Mouse (Mus musculus) ES-Bruce4 (cell line): ENCODE measurements around the gene Kctd19. TPM values are rescaled to one million over a fixed set of nuclear protein-coding genes. Genes with fewer than 3 reads are reported as not detected.

Source experiments
- H3K27ac ChIP-seq: 2 replicates; pipeline ENCODE4 v1.5.1; 2012; ENCODE audit warnings: low read length, inconsistent platforms; ENCODE audit not compliant: insufficient read depth
- H3K27me3 ChIP-seq: 2 replicates; pipeline ENCODE4 v1.6.1; 2012; ENCODE audit warnings: mild to moderate bottlenecking, low read length, inconsistent platforms; ENCODE audit not compliant: control insufficient read depth, poor library complexity, insufficient read depth, severe bottlenecking
- H3K36me3 ChIP-seq: 2 replicates; pipeline ENCODE4 v1.6.1; 2012; ENCODE audit warnings: inconsistent platforms, mild to moderate bottlenecking, low read length, moderate library complexity; ENCODE audit not compliant: control insufficient read depth, poor library complexity, insufficient read depth, severe bottlenecking
- H3K4me1 ChIP-seq: one replicate; pipeline ENCODE4 v1.8.1; 2011; ENCODE audit warnings: low read length; ENCODE audit not compliant: control insufficient read depth, insufficient read depth
- H3K4me3 ChIP-seq: 2 replicates; pipeline ENCODE4 v1.5.1; 2011; ENCODE audit warnings: low read depth, mild to moderate bottlenecking, low read length
- H3K9ac ChIP-seq: 2 replicates; pipeline ENCODE4 v1.6.1; 2012; ENCODE audit warnings: low read depth, mild to moderate bottlenecking, inconsistent platforms; ENCODE audit not compliant: poor library complexity, severe bottlenecking
- H3K9me3 ChIP-seq: replicated peaks from 2 replicates; pipeline ENCODE4 v1.6.1; 2012; ENCODE audit warnings: mild to moderate bottlenecking, low read length, inconsistent platforms; ENCODE audit not compliant: control insufficient read depth, poor library complexity, insufficient read depth, severe bottlenecking
- CTCF ChIP-seq: IDR thresholded peaks from one replicate; pipeline ENCODE4 v1.8.1; 2011; ENCODE audit warnings: low read depth, low read length
- EP300 ChIP-seq: IDR thresholded peaks from 2 replicates; pipeline ENCODE4 v1.6.1; 2011; ENCODE audit warnings: low read depth, low read length; ENCODE audit not compliant: insufficient read depth
- POLR2A ChIP-seq: IDR thresholded peaks from one replicate; pipeline ENCODE4 v1.8.1; 2011; ENCODE audit warnings: low read length; ENCODE audit not compliant: insufficient read depth
- polyA plus RNA-seq: library from polyadenylated mRNA; stranded (reverse); fragments of >200 nt; gene quantifications from 2 replicates; pipeline ENCODE4 v1.2.4, GENCODE M21; 2011; ENCODE audit warnings: low read depth; ENCODE audit not compliant: missing spikeins, insufficient read depth, insufficient read length

Kctd19 gene
- polyA plus RNA-seq, 1 experiment: 3.7 TPM

DNA sequence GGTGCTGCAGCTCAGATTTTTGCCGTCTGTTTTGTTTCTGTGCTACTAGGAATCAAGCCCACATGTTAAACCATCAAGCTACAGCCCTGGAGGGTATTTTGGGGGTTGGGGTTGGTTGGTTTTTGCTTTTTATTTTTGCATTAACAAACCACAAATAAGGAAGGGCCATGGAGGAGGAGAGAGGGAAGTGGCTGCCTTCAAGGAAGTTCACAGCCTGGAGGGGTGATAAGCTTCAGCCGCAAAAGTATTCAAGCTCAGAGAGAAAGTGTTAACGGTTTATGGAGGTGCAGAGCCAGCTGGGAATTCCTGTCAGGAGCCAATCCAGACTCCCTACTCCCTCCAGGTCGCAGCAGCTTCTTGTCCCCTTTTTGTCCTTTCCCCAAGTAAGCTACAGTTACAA, 74.3 kb downstream of the Kctd19 start:
- Histone ChIP-seq H3K4me3 (no peak overlapping the region), H3K27me3 (no peaks in the 10 kb centered on the region), H3K36me3 (peaks cover 4% of the 10 kb centered on the region), H3K9ac (no peak overlapping the region), H3K9me3 (no peaks in the 10 kb centered on the region), H3K4me1 (peaks cover 8% of the 10 kb centered on the region), H3K27ac (no peak overlapping the region)
- TF ChIP-seq POLR2A: no peak
- TF ChIP-seq EP300: no peak
- TF ChIP-seq CTCF: no peak

DNA sequence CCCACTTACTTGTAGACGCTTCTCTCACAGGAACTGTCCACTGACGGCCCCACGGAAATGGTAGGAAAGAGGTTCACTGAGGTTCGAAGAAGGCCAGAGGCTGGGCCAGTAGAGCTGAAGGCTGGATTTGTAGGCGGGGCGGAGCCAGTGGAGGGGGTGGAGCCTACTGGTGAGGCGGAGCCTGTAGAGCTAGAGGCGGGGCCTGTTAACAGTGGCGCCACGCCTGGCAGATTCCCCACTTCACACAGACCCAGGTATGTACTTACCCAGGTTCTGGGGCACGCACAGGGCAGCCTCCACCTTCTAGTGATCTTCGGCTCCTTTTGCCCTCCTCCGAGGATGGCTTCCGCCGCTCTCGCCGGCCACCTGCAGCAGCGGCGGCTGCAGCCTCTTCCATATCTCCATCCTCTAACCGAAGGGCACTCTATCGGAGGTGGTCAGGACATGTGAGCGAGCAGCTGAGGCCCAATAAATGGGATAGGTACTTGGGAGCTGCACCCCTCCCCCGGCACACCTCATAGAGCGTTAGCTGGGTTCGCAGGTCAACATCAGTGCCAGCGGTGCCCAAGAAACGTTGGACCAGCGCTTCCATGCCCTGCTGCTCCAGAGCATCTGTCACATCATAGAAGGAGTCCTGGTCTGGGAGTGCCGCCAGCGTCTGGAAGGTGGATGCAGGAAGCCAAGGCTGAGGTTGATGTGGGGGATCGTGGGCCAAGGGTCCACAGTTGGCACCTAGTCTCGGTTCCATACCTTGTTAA, 76.8 kb downstream of the Kctd19 start:
- H3K9ac ChIP-seq: peak overlapping the region; percentile 11; the same call in 1 of the 2 replicates
- no peak overlapping the region for H3K27ac ChIP-seq
- TF ChIP-seq POLR2A (no peak), CTCF (no peak), EP300 (no peak)
- H3K4me1 ChIP-seq: peaks cover 5% of the 10 kb centered on the region
- peak overlapping the region; percentile 50 for H3K4me3 ChIP-seq
- no peaks in the 10 kb centered on the region for H3K9me3 ChIP-seq
- peaks cover 7% of the 10 kb centered on the region for H3K36me3 ChIP-seq
- no peaks in the 10 kb centered on the region for H3K27me3 ChIP-seq

Other genes with a start within 250 kb of the Kctd19 start
- gene Cbfb, start 242.8 kb downstream of the Kctd19 start, polyA plus RNA-seq: 77.5 and 85.5 TPM in 2 replicates
- 88.0 and 90.7 TPM in 2 replicates for gene D230025D16Rik, start 188.4 kb downstream of the Kctd19 start, polyA plus RNA-seq
- gene B3gnt9, start 158.3 kb downstream of the Kctd19 start, polyA plus RNA-seq: 0.37 and 0.67 TPM in 2 replicates
- 4.7 and 5.6 TPM in 2 replicates for gene Tradd, start 148.9 kb downstream of the Kctd19 start, polyA plus RNA-seq
- gene Fbxl8, start 148.9 kb downstream of the Kctd19 start, polyA plus RNA-seq: 1.5 and 1.9 TPM in 2 replicates
- gene Hsf4, start 143.7 kb downstream of the Kctd19 start, polyA plus RNA-seq: 1.1 and 1.4 TPM in 2 replicates
- gene Nol3, start 137.4 kb downstream of the Kctd19 start, polyA plus RNA-seq: 0.94 and 1.4 TPM in 2 replicates
- gene 4931428F04Rik, start 123.6 kb downstream of the Kctd19 start, polyA plus RNA-seq: 8.2 and 9.4 TPM in 2 replicates
- gene Exoc3l, start 117.4 kb downstream of the Kctd19 start, polyA plus RNA-seq: 2.3 and 3.7 TPM in 2 replicates
- 104 and 109 TPM in 2 replicates for gene E2f4, start 115.8 kb downstream of the Kctd19 start, polyA plus RNA-seq
- gene Elmo3, start 107.9 kb downstream of the Kctd19 start, polyA plus RNA-seq: 13.7 and 15.6 TPM in 2 replicates
- 1.5 and 1.9 TPM in 2 replicates for gene Lrrc29, start 87.2 kb downstream of the Kctd19 start, polyA plus RNA-seq
- gene Tmem208, start 87.1 kb downstream of the Kctd19 start, polyA plus RNA-seq: 31.8 and 33.3 TPM in 2 replicates
- gene Fhod1, start 65.5 kb downstream of the Kctd19 start, polyA plus RNA-seq: 13.0 and 15.4 TPM in 2 replicates
- gene Slc9a5, start 64.7 kb downstream of the Kctd19 start, polyA plus RNA-seq: 13.7 and 14.7 TPM in 2 replicates
- gene Plekhg4, start 40.2 kb downstream of the Kctd19 start, polyA plus RNA-seq: 2.6 and 3.2 TPM in 2 replicates
- 0.35 and 1.3 TPM in 2 replicates for gene Lrrc36, start 69 bp upstream of the Kctd19 start, polyA plus RNA-seq
- 14.4 and 19.0 TPM in 2 replicates for gene Tppp3, start 58.0 kb upstream of the Kctd19 start, polyA plus RNA-seq
- gene Zdhhc1, start 83.4 kb upstream of the Kctd19 start, polyA plus RNA-seq: 6.8 and 9.2 TPM in 2 replicates
- gene Hsd11b2, start 105.3 kb upstream of the Kctd19 start, polyA plus RNA-seq: 0.54 and 0.61 TPM in 2 replicates
- 78.4 and 86.5 TPM in 2 replicates for gene Atp6v0d1, start 152.5 kb upstream of the Kctd19 start, polyA plus RNA-seq
- gene Ripor1, start 191.8 kb upstream of the Kctd19 start, polyA plus RNA-seq: 26.5 and 27.5 TPM in 2 replicates
- gene Ctcf, start 223.1 kb upstream of the Kctd19 start, polyA plus RNA-seq: 105 and 123 TPM in 2 replicates
- gene Agrp, start 223.9 kb upstream of the Kctd19 start, polyA plus RNA-seq: not detected in 2 replicates